Mouse (Mus musculus): ENCODE results near the gene Clec2g. TPM values are rescaled to one million over a fixed set of nuclear protein-coding genes. Genes with fewer than 3 reads are reported as not detected.
"Not testable (repeated sequence)": the region's sequence is repeated elsewhere in the genome, so short reads cannot be mapped to it uniquely, and the experiment has no call there.

Clec2g gene
- polyA plus RNA-seq, 1 experiment from 2014 or later, result not detected

DNA sequence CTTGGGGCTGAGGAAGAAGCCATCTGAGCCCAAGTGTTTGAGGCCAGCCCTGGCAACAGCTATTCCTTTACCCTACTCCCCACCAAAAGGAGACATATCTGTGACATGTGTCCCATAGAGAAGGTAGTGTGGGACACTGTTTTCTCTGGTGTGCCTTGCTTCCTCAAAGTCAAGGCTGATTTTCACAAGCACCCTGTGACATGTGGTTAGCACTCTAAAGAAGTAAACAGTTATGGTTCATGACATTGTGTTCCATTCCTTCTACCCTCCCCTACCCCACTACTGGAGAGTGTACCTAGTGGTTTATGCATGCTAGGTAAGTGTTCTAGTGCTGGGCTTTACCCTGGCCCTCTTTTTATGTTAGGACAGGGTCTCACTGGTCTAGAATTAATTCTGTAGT lies 42.0 kb downstream of the Clec2g start:
- no peaks in the 10 kb centered on the region for H3K36me3 ChIP-seq
- H3K4me1 ChIP-seq (replicated peaks), result no peaks in the 10 kb centered on the region
- no peaks in the 10 kb centered on the region for H3K9me3 ChIP-seq
- H3K27me3 ChIP-seq (ENCODE audit: insufficient read depth, poor library complexity, severe bottlenecking), result no peaks in the 10 kb centered on the region
- DNase-seq (ENCODE audit: low spot score), result no peak
- H3K4me3 ChIP-seq, result no peak overlapping the region
- H3K27ac ChIP-seq, result no peak overlapping the region

DNA sequence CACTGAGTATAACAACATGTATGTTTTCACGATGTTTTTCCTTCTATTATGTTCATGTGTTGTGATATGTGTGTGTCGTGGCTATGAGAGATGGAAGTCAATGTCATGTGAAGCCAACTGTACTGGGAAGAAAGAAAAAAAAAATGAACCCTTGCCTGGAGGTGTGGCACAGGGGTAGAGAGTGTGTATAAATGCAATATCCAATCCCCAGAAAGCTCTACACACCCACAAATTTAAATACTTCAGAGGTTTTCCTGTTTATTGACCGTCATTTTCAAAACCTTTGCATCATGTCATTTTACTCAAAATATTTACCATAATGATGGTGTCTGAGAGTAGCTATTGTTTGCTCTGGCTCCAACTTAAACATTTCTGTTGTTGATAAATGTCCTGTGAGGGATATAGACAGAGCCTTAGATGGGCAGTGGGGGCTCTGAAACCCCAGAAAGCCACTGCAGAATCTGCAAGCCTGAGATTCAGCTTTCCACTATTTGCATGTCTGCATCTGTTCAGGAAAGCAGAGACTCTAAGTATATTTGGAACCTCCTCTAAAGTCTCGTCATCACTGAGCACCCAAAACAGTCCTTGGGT lies 47.9 kb downstream of the Clec2g start:
- not testable (repeated sequence) for H3K9me3 ChIP-seq; H3K4me1 ChIP-seq (replicated peaks); H3K4me3 ChIP-seq; H3K27me3 ChIP-seq (ENCODE audit: insufficient read depth, poor library complexity, severe bottlenecking); H3K36me3 ChIP-seq; DNase-seq (ENCODE audit: low spot score); H3K27ac ChIP-seq
- 86% methylated on average over 4 of the region's 4 CpGs for WGBS

DNA sequence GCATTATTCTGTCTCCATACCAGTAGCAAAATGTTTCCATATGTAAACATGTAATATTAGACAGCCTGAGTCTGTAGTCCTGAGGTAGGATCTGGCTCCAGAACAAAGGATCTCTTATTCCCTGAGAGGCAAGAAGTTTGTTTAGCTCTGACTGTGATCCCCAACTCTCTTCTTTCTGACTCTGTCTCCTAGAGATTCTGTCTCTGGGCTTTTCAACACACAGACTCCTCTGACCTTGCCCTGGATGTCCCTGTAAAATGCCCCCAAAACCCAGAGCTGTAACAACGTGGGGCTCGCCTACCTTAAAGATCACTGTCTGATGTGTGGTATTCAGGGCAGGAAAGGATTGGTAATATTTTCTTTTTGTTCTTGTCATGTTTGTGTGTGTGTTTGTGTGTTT lies 58.2 kb downstream of the Clec2g start:
- no peaks in the 10 kb centered on the region for H3K36me3 ChIP-seq
- H3K27me3 ChIP-seq (ENCODE audit: insufficient read depth, poor library complexity, severe bottlenecking), result no peaks in the 10 kb centered on the region
- H3K9me3 ChIP-seq, result no peaks in the 10 kb centered on the region
- H3K4me3 ChIP-seq, result no peak overlapping the region
- H3K4me1 ChIP-seq (replicated peaks), result peaks cover 34% of the 10 kb centered on the region
- peak; percentile 9 for DNase-seq (ENCODE audit: low spot score)
- WGBS, result 22% methylated on average over 2 of the region's 2 CpGs
- H3K27ac ChIP-seq, result peak overlapping the region; percentile 79

DNA sequence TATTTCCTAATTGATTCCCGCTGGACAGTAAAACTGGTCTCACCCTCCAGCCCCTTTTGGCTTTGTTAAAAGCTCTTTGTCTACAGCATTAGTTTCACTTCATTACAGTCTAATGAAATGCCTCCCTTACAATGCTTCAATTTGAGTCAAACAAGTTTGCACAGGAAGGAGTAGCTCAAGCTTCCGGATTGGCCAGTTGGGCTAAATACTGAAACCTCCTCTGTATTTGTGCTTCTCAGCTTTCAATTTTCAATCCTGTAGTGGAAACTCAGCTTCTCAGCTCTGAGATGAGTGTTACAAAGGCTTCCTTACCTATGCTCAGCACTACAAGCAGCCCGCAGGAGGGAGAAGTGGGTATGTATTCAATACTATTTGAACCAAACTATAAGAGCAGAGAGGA lies 58.6 kb downstream of the Clec2g start:
- Histone ChIP-seq H3K36me3 (no peaks in the 10 kb centered on the region), H3K4me1 (replicated peaks) (peaks cover 35% of the 10 kb centered on the region), H3K4me3 (peak overlapping the region; percentile 16; the same call in 1 of the 2 replicates), H3K27me3 (ENCODE audit: insufficient read depth, poor library complexity, severe bottlenecking) (no peaks in the 10 kb centered on the region), H3K27ac (peak overlapping the region; percentile 79), H3K9me3 (no peaks in the 10 kb centered on the region)
- whole genome bisulfite sequencing, result 49% methylated on average over 3 of the region's 3 CpGs
- DNase-seq (ENCODE audit: low spot score), result peak; percentile 14

DNA sequence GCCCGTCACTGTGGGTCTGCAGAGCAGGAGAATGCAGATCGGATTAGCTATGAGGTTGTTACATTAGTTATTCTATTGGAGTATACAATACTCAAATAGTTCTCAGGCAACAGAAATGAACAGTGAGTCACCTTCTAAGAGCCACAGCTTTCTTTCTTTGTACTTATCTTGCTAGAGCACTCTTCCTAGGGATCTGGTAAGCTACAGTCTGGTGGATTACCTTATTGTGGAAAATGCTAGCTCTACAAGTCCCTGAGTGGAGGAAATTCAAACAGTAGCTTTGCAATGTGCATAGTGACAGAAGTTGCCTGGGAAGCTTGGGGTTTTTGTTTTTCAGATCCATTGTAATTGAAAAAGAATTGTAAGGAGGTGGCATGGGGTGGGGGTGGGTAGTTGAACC lies 59.0 kb downstream of the Clec2g start:
- H3K27ac ChIP-seq, result peak overlapping the region; percentile 79
- H3K27me3 ChIP-seq (ENCODE audit: insufficient read depth, poor library complexity, severe bottlenecking), result no peaks in the 10 kb centered on the region
- H3K9me3 ChIP-seq, result no peaks in the 10 kb centered on the region
- peaks cover 35% of the 10 kb centered on the region for H3K4me1 ChIP-seq (replicated peaks)
- no peak for DNase-seq (ENCODE audit: low spot score)
- H3K36me3 ChIP-seq, result no peaks in the 10 kb centered on the region
- no peak overlapping the region for H3K4me3 ChIP-seq
- WGBS, result 57% methylated on average over 2 of the region's 2 CpGs

DNA sequence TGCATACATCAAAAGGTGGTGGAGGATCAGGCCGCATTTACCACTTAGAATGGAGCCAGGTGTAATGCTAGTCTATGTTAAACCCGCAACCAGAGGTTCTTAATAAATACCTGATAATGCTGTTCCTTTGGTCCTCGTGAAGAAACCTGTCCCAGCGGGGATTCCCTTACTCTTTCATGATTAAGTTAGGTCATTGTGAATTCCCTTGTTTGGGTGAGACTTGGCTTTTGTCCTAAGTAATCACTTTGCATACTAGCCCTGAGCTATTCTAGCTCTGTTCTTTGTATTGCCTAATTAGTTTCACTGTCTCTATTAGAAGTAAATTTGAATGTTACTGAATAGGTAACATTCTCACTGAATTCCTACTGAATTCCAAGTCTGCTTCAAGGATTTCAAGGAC lies 60.2 kb downstream of the Clec2g start:
- no peak overlapping the region for H3K4me3 ChIP-seq
- H3K4me1 ChIP-seq (replicated peaks), result peaks cover 35% of the 10 kb centered on the region
- no peaks in the 10 kb centered on the region for H3K9me3 ChIP-seq
- DNase-seq (ENCODE audit: low spot score), result no peak
- H3K36me3 ChIP-seq, result no peaks in the 10 kb centered on the region
- H3K27me3 ChIP-seq (ENCODE audit: insufficient read depth, poor library complexity, severe bottlenecking), result no peaks in the 10 kb centered on the region
- no peak overlapping the region for H3K27ac ChIP-seq
- 68% methylated on average over 4 of the region's 4 CpGs for WGBS

DNA sequence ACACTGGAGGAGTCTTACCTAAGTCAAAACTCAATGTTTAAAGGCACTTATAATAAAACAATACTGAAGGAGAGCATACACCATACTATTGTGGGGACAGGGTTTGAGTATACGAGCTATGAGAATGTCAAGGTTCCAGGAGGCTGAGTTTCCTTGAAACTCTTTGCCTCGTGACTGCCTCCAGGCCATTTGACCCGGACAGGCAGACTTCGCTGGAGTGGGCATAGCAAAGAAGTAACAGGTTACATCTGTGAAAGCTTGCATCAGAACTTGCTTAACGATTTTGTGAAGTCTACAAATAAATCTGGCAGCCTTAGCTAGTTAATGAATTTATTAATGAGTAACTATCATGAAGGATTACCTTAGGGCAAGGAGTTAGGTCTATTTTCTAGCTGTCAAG lies 60.6 kb downstream of the Clec2g start:
- peaks cover 35% of the 10 kb centered on the region for H3K4me1 ChIP-seq (replicated peaks)
- no peak for DNase-seq (ENCODE audit: low spot score)
- no peaks in the 10 kb centered on the region for H3K27me3 ChIP-seq (ENCODE audit: insufficient read depth, poor library complexity, severe bottlenecking)
- WGBS, result 68% methylated on average over 5 of the region's 5 CpGs
- H3K4me3 ChIP-seq, result no peak overlapping the region
- no peaks in the 10 kb centered on the region for H3K9me3 ChIP-seq
- H3K27ac ChIP-seq, result no peak overlapping the region
- no peaks in the 10 kb centered on the region for H3K36me3 ChIP-seq

DNA sequence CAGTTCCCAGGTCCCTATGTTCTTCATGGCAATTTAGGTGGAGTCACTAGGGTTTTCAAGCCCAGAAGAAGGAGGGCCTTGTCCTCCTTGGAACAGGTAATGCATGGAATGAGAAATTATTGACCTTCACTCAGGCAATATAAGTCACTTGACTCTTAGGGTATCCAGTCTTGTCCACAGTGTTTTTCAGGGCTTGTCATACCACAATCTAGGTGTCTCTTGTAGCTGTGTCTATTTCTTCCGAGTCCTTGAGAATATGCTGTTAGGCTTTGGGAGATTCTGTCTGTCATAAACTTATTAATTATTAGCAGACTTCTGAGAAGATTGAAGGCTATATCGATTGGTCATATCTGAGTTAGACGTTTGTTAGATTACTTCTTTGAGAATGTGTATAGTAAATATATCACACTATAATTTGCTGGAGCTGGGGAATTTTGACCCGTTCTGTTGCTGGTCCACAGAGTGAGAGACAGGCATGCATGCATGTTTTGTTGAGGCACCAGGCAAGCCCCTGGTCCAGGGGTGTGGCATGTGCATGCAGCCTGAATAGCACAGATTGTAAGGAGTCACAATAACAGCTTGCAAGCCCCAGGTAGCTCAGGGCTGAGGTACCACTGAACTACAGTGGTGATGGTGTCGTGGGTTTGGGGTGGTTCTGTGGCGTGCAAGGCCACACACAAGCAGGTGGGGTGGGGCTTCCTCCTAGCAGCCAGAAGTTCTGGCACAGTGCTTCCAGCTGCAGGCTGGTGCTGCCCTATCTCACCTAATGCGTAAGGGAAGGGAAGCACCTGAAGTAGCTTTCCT lies 61.3 kb downstream of the Clec2g start:
- H3K4me3 ChIP-seq, result no peak overlapping the region
- H3K27ac ChIP-seq, result no peak overlapping the region
- H3K27me3 ChIP-seq (ENCODE audit: insufficient read depth, poor library complexity, severe bottlenecking), result no peaks in the 10 kb centered on the region
- H3K9me3 ChIP-seq, result no peaks in the 10 kb centered on the region
- peaks cover 35% of the 10 kb centered on the region for H3K4me1 ChIP-seq (replicated peaks)
- 90% methylated on average over 7 of the region's 7 CpGs for WGBS
- no peaks in the 10 kb centered on the region for H3K36me3 ChIP-seq
- no peak for DNase-seq (ENCODE audit: low spot score)

DNA sequence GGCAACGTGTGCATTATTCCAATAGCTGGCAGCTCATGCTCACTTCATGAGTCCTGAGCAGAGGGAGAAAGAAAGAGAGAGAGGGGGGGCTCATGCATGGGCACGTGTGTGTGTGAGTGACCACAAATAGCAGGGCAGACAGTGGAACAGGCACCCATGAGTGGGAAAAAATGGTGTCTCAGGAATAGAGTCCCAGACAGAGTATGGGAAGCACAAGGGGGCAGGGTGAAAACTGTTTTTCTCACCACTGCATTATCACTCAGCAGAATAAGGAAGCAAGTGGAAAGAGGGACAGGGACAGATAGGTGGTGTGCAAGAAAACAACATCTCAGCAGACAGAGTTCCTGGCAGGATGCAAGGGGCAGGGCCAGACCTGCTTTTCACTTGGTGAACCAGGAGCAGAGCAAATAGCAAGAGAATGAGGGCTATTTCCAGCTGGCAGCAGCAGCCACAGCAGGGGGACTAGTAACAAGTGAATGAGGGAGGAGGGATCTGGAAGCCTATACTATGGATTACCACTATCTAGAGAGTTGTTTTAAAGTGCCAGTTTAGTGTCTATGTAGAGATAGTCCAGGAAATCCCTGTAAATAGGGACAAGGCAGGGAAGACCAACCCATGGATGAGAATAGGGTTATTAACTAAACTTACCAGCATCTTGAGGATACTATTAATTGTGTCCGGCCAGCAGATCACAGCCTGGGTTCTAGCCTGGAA lies 62.0 kb downstream of the Clec2g start:
- WGBS, result 80% methylated on average over 3 of the region's 3 CpGs
- Histone ChIP-seq H3K27me3 (ENCODE audit: insufficient read depth, poor library complexity, severe bottlenecking) (no peaks in the 10 kb centered on the region), H3K4me1 (replicated peaks) (peaks cover 35% of the 10 kb centered on the region), H3K4me3 (no peak overlapping the region), H3K9me3 (no peaks in the 10 kb centered on the region), H3K27ac (no peak overlapping the region), H3K36me3 (no peaks in the 10 kb centered on the region)
- no peak for DNase-seq (ENCODE audit: low spot score)

DNA sequence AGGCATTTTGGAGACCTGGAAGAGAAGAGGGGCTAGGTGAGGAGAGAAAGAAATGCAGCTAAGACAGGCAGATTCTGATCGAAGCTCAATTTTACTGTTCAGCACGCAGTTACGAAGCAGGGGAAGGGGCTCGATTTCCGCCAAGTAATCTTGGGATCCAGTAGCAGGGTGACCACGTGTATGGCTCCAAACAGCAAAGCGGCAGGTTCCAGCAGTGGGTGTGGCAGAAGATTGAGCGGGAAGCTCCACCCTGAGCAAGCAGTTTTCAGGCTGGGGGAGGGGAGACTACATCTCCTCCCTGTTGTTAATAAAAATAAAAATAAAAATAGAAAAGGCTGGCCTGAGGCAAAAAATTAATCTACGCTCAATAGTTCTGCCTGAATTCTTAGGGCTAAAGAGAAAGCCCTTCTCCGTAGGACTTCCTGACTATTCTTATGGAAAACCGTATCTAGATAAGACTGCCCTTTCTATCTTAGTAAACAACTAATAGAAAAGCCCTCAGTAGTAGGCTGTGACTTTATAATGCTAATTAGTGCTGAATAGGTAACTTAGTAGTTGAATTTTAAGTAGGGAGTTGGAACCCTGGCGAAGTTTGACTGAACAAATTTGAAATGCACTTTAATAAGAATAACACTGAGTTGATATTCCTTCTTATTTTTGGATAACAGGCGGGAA lies 62.7 kb downstream of the Clec2g start:
- Histone ChIP-seq H3K4me3 (no peak overlapping the region), H3K27ac (no peak overlapping the region), H3K36me3 (no peaks in the 10 kb centered on the region), H3K4me1 (replicated peaks) (peaks cover 33% of the 10 kb centered on the region), H3K27me3 (ENCODE audit: insufficient read depth, poor library complexity, severe bottlenecking) (no peaks in the 10 kb centered on the region), H3K9me3 (no peaks in the 10 kb centered on the region)
- WGBS, result 75% methylated on average over 13 of the region's 13 CpGs
- no peak for DNase-seq (ENCODE audit: low spot score)

DNA sequence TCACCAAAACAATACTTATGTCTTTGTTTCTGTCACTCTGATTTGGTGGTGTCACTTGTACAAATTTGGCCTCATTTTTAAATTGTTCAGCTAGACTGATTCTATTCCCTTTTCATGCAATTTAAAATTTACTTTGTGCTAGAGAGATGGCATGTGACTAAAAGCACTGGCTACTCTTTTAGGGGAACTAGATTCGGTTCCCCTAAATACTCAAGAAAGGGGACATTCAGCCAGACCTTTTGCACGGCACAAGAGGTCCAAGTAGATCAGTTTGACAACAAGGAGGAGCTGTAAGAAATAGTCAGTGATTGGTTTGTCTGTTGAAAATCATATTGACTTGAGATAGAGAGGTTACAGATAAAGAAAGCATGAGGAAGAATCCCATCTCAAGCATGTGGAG lies 67.2 kb downstream of the Clec2g start:
- H3K36me3 ChIP-seq, result no peaks in the 10 kb centered on the region
- H3K27ac ChIP-seq, result no peak overlapping the region
- no peak for DNase-seq (ENCODE audit: low spot score)
- H3K9me3 ChIP-seq, result peaks cover 3% of the 10 kb centered on the region; the same call in 1 of the 2 replicates
- peaks cover 10% of the 10 kb centered on the region; the same call in 1 of the 2 replicates for H3K4me1 ChIP-seq (replicated peaks)
- H3K27me3 ChIP-seq (ENCODE audit: insufficient read depth, poor library complexity, severe bottlenecking), result no peaks in the 10 kb centered on the region
- WGBS, result 91% methylated on average over 2 of the region's 2 CpGs
- no peak overlapping the region for H3K4me3 ChIP-seq

DNA sequence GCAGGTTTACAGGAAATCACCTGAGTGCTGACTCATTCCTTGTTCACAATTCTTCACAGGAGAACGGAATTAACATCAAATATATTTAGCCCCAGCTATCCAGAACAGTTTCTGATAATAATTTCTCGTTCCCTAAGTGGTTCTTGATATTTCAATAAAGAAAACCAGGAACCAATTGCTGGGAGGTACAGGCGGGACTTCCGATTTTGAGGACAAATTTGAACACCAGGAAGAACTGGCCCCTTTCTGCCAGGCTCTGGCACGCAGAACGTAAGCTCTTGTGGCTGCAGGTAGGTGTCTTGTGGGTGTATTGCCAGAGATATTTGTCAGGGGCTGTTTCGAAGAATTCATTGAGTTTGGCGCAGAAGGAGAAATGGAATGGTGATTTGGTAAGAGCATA lies 74.4 kb downstream of the Clec2g start:
- Histone ChIP-seq H3K36me3 (no peaks in the 10 kb centered on the region), H3K4me3 (no peak overlapping the region), H3K27me3 (ENCODE audit: insufficient read depth, poor library complexity, severe bottlenecking) (no peaks in the 10 kb centered on the region), H3K27ac (no peak overlapping the region), H3K9me3 (peaks cover 3% of the 10 kb centered on the region; the same call in 1 of the 2 replicates), H3K4me1 (replicated peaks) (no peaks in the 10 kb centered on the region)
- 92% methylated on average over 8 of the region's 8 CpGs for WGBS
- DNase-seq (ENCODE audit: low spot score), result no peak
